9 mouse cellular contexts compared by ENCODE assay signal in genomic region chr7:19083701-19084100, GRCm38 (mm10). TPM values are rescaled to one million over a fixed set of nuclear protein-coding genes. Genes with fewer than 3 reads are reported as not detected.
DNase-seq lines count a peak whose midpoint lies in the region; ATAC-seq and TF ChIP-seq lines count a peak whose summit lies in the region.
"Had no signal": no experiment of that assay in that cellular context is flagged by ENCODE, and none has a peak within 500 bp of the region (broad histone marks: within the 10 kb centered on the region; RNA-seq: fewer than 3 reads in every experiment).

Gene Dmpk, plus strand, starts transcription at chr7:19083849.

- 42% methylated on average over 10 of the region's 10 CpGs for WGBS in hindbrain, embryonic 10.5 days
- 49% methylated on average over 9 of the region's 10 CpGs for WGBS in hindbrain, embryonic 14.5 days
- WGBS in intestine, postnatal 0 days: 33% methylated on average over 10 of the region's 10 CpGs

- 0 out of 2 replicates have a peak within 1 kb of the TSS, but pooled peaks have one; percentile 0 for H3K27ac ChIP-seq in hindbrain, embryonic 10.5 days
- H3K27ac ChIP-seq in hindbrain, embryonic 14.5 days: no peak within 1 kb of the TSS
- H3K27ac ChIP-seq in intestine, postnatal 0 days (ENCODE audit: low read depth, low read length): no peak within 1 kb of the TSS; the same call in 1 of the 2 replicates

- peaks cover 52% of the 10 kb centered on the region for H3K4me1 ChIP-seq in hindbrain, embryonic 10.5 days (replicated peaks)
- H3K4me1 ChIP-seq in hindbrain, embryonic 14.5 days (replicated peaks; ENCODE audit: control insufficient read depth, insufficient read depth, low read length): no peaks in the 10 kb centered on the region
- H3K4me1 ChIP-seq in intestine, postnatal 0 days (replicated peaks; ENCODE audit: control insufficient read depth, insufficient read depth, low read length): no peaks in the 10 kb centered on the region

- peaks cover 12% of the 10 kb centered on the region for H3K27me3 ChIP-seq in hindbrain, embryonic 10.5 days (ENCODE audit: insufficient read depth, poor library complexity, severe bottlenecking)
- H3K27me3 ChIP-seq in hindbrain, embryonic 14.5 days (ENCODE audit: control insufficient read depth, insufficient read depth, low read length): no peaks in the 10 kb centered on the region; the same call in 1 of the 2 replicates
- H3K27me3 ChIP-seq in Patski: no peaks in the 10 kb centered on the region
- no peaks in the 10 kb centered on the region for H3K27me3 ChIP-seq in intestine, postnatal 0 days (replicated peaks; ENCODE audit: control insufficient read depth, insufficient read depth, low read length)

- CTCF ChIA-PET in Patski (lab: Charles Lee): interaction anchor here (1.0 to 17.1 kb wide), 3 partner anchors 9 to 31 kb away, joined by 3 to 238 read pairs (median 25); partner anchors contain the start of gene Dmwd

- DNase-seq in hindbrain, embryonic 10.5 days (ENCODE audit: low spot score): no peak
- no peak for DNase-seq in hindbrain, embryonic 14.5 days (ENCODE audit: low spot score)
- no peak for DNase-seq in Patski (ENCODE audit: low read depth, low spot score)
- DNase-seq in gastrocnemius, postnatal 4 days (ENCODE audit: low spot score in 2 of 2): peak in 1 of 2 experiments; percentile 63
- DNase-seq in lung, postnatal 10 days: peak; percentile 52
- DNase-seq in right cerebral cortex, postnatal 36 days (ENCODE audit: low spot score in 2 of 2): no peak
- DNase-seq in thymus, postnatal 4 days: no peak

- H3K4me2 ChIP-seq in hindbrain, embryonic 14.5 days (replicated peaks): no peak within 1 kb of the TSS
- H3K4me2 ChIP-seq in intestine, postnatal 0 days (replicated peaks; ENCODE audit: low read depth): peak within 1 kb of the TSS; percentile 56

- no peak for TF ChIP-seq CTCF in Patski (IDR thresholded peaks at IDR 0.05)
- no peak for TF ChIP-seq CTCF in intestine, postnatal 0 days (IDR thresholded peaks at IDR 0.05; ENCODE audit: low read depth)

- POLR2A ChIA-PET in Patski (lab: Charles Lee): interaction anchor here (0.8 to 7.5 kb wide), 4 partner anchors 8 to 37 kb away, joined by 3 to 48 read pairs (median 4); partner anchors contain the start of genes Dmwd and Six5

- ATAC-seq in hindbrain, embryonic 14.5 days (ENCODE audit: low FRiP score): no peak
- peak; percentile 28 for ATAC-seq in Patski
- peak; percentile 7; the same call in 1 of the 2 replicates for ATAC-seq in intestine, postnatal 0 days

- peaks cover 82% of the 10 kb centered on the region for H3K36me3 ChIP-seq in hindbrain, embryonic 10.5 days
- peaks cover 70% of the 10 kb centered on the region for H3K36me3 ChIP-seq in hindbrain, embryonic 14.5 days (replicated peaks; ENCODE audit: control insufficient read depth, insufficient read depth)
- H3K36me3 ChIP-seq in intestine, postnatal 0 days (ENCODE audit: control insufficient read depth, insufficient read depth): peaks cover 33% of the 10 kb centered on the region

- in situ Hi-C loops in Patski (cut with MboI; ENCODE audit: low pct_unique_long_range_greater_than_20kb): no loop called here

- peak within 1 kb of the TSS; percentile 27 for H3K4me3 ChIP-seq in hindbrain, embryonic 10.5 days
- H3K4me3 ChIP-seq in hindbrain, embryonic 14.5 days (replicated peaks; ENCODE audit: low read length): no peak within 1 kb of the TSS
- peak within 1 kb of the TSS; percentile 31 for H3K4me3 ChIP-seq in intestine, postnatal 0 days (ENCODE audit: low read depth, low read length)
- H3K4me3 ChIP-seq: megakaryocyte, embryonic 14.5 days had no signal

- H3K9ac ChIP-seq in hindbrain, embryonic 14.5 days: no peak within 1 kb of the TSS
- H3K9ac ChIP-seq in intestine, postnatal 0 days (ENCODE audit: low read depth, low read length): peak within 1 kb of the TSS; percentile 4; the same call in 1 of the 2 replicates

- no peaks in the 10 kb centered on the region for H3K9me3 ChIP-seq in hindbrain, embryonic 10.5 days
- no peaks in the 10 kb centered on the region for H3K9me3 ChIP-seq in hindbrain, embryonic 14.5 days (ENCODE audit: control insufficient read depth, low read length)
- H3K9me3 ChIP-seq in intestine, postnatal 0 days (ENCODE audit: control insufficient read depth): no peaks in the 10 kb centered on the region
- H3K9me3 ChIP-seq: megakaryocyte, embryonic 14.5 days had no signal

RNA-seq across cellular contexts. Expression of gene Dmpk, which starts in this region (rescaled TPM):
- 9.9 and 10.2 TPM in 2 replicates for polyA plus RNA-seq in hindbrain, embryonic 10.5 days (2016; fragmentation: Nextera tagmentation; extraction: Ambion mirVana)
- 8.2 and 8.9 TPM in 2 replicates for polyA plus RNA-seq in hindbrain, embryonic 14.5 days (2014; fragmentation: Nextera tagmentation; extraction: Ambion mirVana)
- 154 TPM for polyA plus RNA-seq in Patski (2021)
- 100 to 1,000 TPM; 287 to 292 TPM for total RNA-seq in gastrocnemius, postnatal 4 days (2021)
- polyA plus RNA-seq in intestine, postnatal 0 days (2015; fragmentation: Nextera tagmentation; extraction: Ambion mirVana): 50.8 and 60.4 TPM in 2 replicates
